ENCODE assay signal across 21 mouse cellular contexts in genomic region chr3:138936780-138937179, GRCm38 (mm10).
"Had no signal": no experiment of that assay in that cellular context is flagged by ENCODE, and none has a peak within 500 bp of the region (broad histone marks: within the 10 kb centered on the region; RNA-seq: fewer than 3 reads in every experiment).

No protein-coding gene starts in this region.

- H3K27me3 ChIP-seq: limb, embryonic 12.5 days; liver, embryonic 13.5 days; liver, embryonic 15.5 days; lung, embryonic 15.5 days; megakaryocyte, embryonic 14.5 days; midbrain, embryonic 13.5 days; midbrain, embryonic 15.5 days; neural tube, embryonic 12.5 days had no signal

- DNase-seq: liver; liver, embryonic 13.5 days; lung, adult 2 months; lung, postnatal 14 days; lung, postnatal 36 days; right cerebral cortex, postnatal 14 days; right cerebral cortex, postnatal 4 days; spleen, adult 18-20 months; thymus, adult 18-20 months; thymus, postnatal 14 days; thymus, postnatal 36 days had no signal

- H3K9me3 ChIP-seq: liver, embryonic 13.5 days; liver, embryonic 15.5 days; lung, embryonic 15.5 days; megakaryocyte, embryonic 14.5 days; midbrain, embryonic 13.5 days; midbrain, embryonic 15.5 days; neural tube, embryonic 12.5 days had no signal

- H3K4me3 ChIP-seq: limb, embryonic 12.5 days; liver, embryonic 13.5 days; liver, embryonic 15.5 days; lung, embryonic 15.5 days; megakaryocyte, embryonic 14.5 days; midbrain, embryonic 13.5 days; midbrain, embryonic 15.5 days; neural tube, embryonic 12.5 days had no signal

- H3K4me2 ChIP-seq: limb, embryonic 12.5 days; liver, embryonic 13.5 days; liver, embryonic 15.5 days; lung, embryonic 15.5 days; midbrain, embryonic 11.5 days; midbrain, embryonic 13.5 days; midbrain, embryonic 15.5 days; neural tube, embryonic 12.5 days had no signal

- H3K27ac ChIP-seq: limb, embryonic 12.5 days; liver, embryonic 13.5 days; liver, embryonic 15.5 days; lung, embryonic 15.5 days; macrophage; midbrain, embryonic 13.5 days; midbrain, embryonic 15.5 days; neural tube, embryonic 12.5 days had no signal

- ATAC-seq: lung, postnatal 0 days; midbrain, embryonic 13.5 days; midbrain, embryonic 15.5 days had no signal

- H3K4me1 ChIP-seq: limb, embryonic 12.5 days; liver, embryonic 13.5 days; liver, embryonic 15.5 days; lung, embryonic 15.5 days; midbrain, embryonic 15.5 days; neural tube, embryonic 12.5 days had no signal

- H3K9ac ChIP-seq: limb, embryonic 12.5 days; liver, embryonic 13.5 days; liver, embryonic 15.5 days; lung, embryonic 15.5 days; midbrain, embryonic 13.5 days; midbrain, embryonic 15.5 days; neural tube, embryonic 12.5 days had no signal
